Mouse (Mus musculus) limb, embryonic 13.5 days (tissue): ENCODE data around the gene Npr3. TPM values are rescaled to one million over a fixed set of nuclear protein-coding genes. Genes with fewer than 3 reads are reported as not detected.

ENCODE experiments used
- ATAC-seq: fragments of 200-750 bp; cut with Nextera tagmentation; 2 replicates; pipeline ENCODE4 v1.8.0; 2017; ENCODE audit warnings: low read depth, moderate number of reproducible peaks, moderate TSS enrichment; ENCODE audit not compliant: low FRiP score
- H3K27ac ChIP-seq: fragments of 300-500 bp; sonication (generic); 2 replicates; pipeline ENCODE4 v1.5.1; 2015; ENCODE audit warnings: inconsistent platforms, mild to moderate bottlenecking, moderate library complexity
- H3K27me3 ChIP-seq: fragments of 300-500 bp; sonication (generic); 2 replicates; pipeline ENCODE4 v1.6.1; 2015; ENCODE audit warnings: mild to moderate bottlenecking, inconsistent platforms
- H3K36me3 ChIP-seq: fragments of 300-500 bp; sonication (generic); 2 replicates; pipeline ENCODE4 v1.6.1; 2015; ENCODE audit warnings: inconsistent platforms, mild to moderate bottlenecking, moderate library complexity
- H3K4me1 ChIP-seq: fragments of 300-500 bp; sonication (generic); 2 replicates; pipeline ENCODE4 v1.6.1; 2015; ENCODE audit warnings: inconsistent platforms
- H3K4me2 ChIP-seq: fragments of 300-500 bp; sonication (generic); replicated peaks from 2 replicates; pipeline ENCODE4 v1.6.1; 2015; ENCODE audit warnings: inconsistent platforms, mild to moderate bottlenecking, moderate library complexity
- H3K4me3 ChIP-seq: fragments of 300-500 bp; sonication (generic); 2 replicates; pipeline ENCODE4 v1.5.1; 2015; ENCODE audit warnings: moderate library complexity, mild to moderate bottlenecking, inconsistent platforms
- H3K9ac ChIP-seq: fragments of 300-500 bp; sonication (generic); 2 replicates; pipeline ENCODE4 v1.6.1; 2015; ENCODE audit warnings: mild to moderate bottlenecking, inconsistent platforms
- H3K9me3 ChIP-seq: fragments of 300-500 bp; sonication (generic); 2 replicates; pipeline ENCODE4 v1.6.1; 2016; ENCODE audit warnings: inconsistent platforms
- WGBS: fragments of 180-500 bp; shearing (Covaris S2); methylation state at CpG from one replicate; pipeline ENCODE4 v1.1.7; 2015; 5-methylcytosine and 5-hydroxymethylcytosine counted together
- polyA plus RNA-seq: library from polyadenylated mRNA; unstranded; fragments of >200 nt; fragmentation: Nextera tagmentation; extraction: Ambion mirVana; gene quantifications from 2 replicates; pipeline ENCODE4 v1.2.1, GENCODE M21; 2015

The Npr3 gene
- polyA plus RNA-seq, 1 experiment from 2014 or later: 4.5 TPM

GRCm38 (mm10) chr15:11906021-11906570 is 991 bp downstream of the Npr3 start:
- no peak overlapping the region for H3K27ac ChIP-seq
- peak overlapping the region; percentile 43 for H3K9ac ChIP-seq
- ATAC-seq: peak; percentile 68
- peak overlapping the region; percentile 89 for H3K4me2 ChIP-seq
- peak overlapping the region; percentile 58 for H3K4me3 ChIP-seq
- peaks cover 71% of the 10 kb centered on the region for H3K27me3 ChIP-seq
- under 1% methylated on average over 36 of the region's 36 CpGs for WGBS
- no peaks in the 10 kb centered on the region for H3K9me3 ChIP-seq
- H3K4me1 ChIP-seq: peaks cover 48% of the 10 kb centered on the region
- no peaks in the 10 kb centered on the region for H3K36me3 ChIP-seq

GRCm38 (mm10) chr15:11904848-11905672 is 2.0 kb downstream of the Npr3 start:
- Histone ChIP-seq H3K9me3 (no peaks in the 10 kb centered on the region), H3K4me3 (peak overlapping the region; percentile 58), H3K27me3 (peaks cover 75% of the 10 kb centered on the region), H3K4me1 (peaks cover 48% of the 10 kb centered on the region), H3K36me3 (no peaks in the 10 kb centered on the region), H3K4me2 (peak overlapping the region; percentile 89), H3K27ac (peak overlapping the region; percentile 39; the same call in 1 of the 2 replicates), H3K9ac (peak overlapping the region; percentile 77)
- WGBS: under 1% methylated on average over 89 of the region's 90 CpGs
- no peak for ATAC-seq

- ATAC-seq: no peak
- Histone ChIP-seq H3K4me2 (peak overlapping the region; percentile 89), H3K9ac (peak overlapping the region; percentile 77), H3K36me3 (no peaks in the 10 kb centered on the region), H3K27me3 (peaks cover 81% of the 10 kb centered on the region), H3K4me3 (peak overlapping the region; percentile 58), H3K9me3 (no peaks in the 10 kb centered on the region), H3K4me1 (peaks cover 48% of the 10 kb centered on the region), H3K27ac (no peak overlapping the region)
- under 1% methylated on average over 48 of the region's 48 CpGs for WGBS
These were observed 2.8 kb downstream of the Npr3 start for GRCm38 (mm10) chr15:11904043-11904847.

GRCm38 (mm10) chr15:11903196-11904042 is 3.7 kb downstream of the Npr3 start:
- Histone ChIP-seq H3K4me2 (peak overlapping the region; percentile 89), H3K27ac (no peak overlapping the region), H3K4me1 (peaks cover 48% of the 10 kb centered on the region), H3K9ac (peak overlapping the region; percentile 77), H3K27me3 (peaks cover 76% of the 10 kb centered on the region), H3K9me3 (no peaks in the 10 kb centered on the region), H3K4me3 (peak overlapping the region; percentile 58), H3K36me3 (no peaks in the 10 kb centered on the region)
- no peak for ATAC-seq
- WGBS: 2% methylated on average over 34 of the region's 34 CpGs

- 90% methylated on average over 8 of the region's 8 CpGs for WGBS
- no peaks in the 10 kb centered on the region for H3K36me3 ChIP-seq
- ATAC-seq: no peak
- H3K9ac ChIP-seq: no peak overlapping the region
- no peak overlapping the region for H3K27ac ChIP-seq
- no peaks in the 10 kb centered on the region for H3K4me1 ChIP-seq
- H3K4me3 ChIP-seq: no peak overlapping the region
- H3K27me3 ChIP-seq: peaks cover 29% of the 10 kb centered on the region
- no peak overlapping the region for H3K4me2 ChIP-seq
- H3K9me3 ChIP-seq: no peaks in the 10 kb centered on the region
These were observed 9.5 kb downstream of the Npr3 start for GRCm38 (mm10) chr15:11897617-11898016.

- Histone ChIP-seq H3K4me3 (no peak overlapping the region), H3K9ac (no peak overlapping the region), H3K4me2 (no peak overlapping the region), H3K9me3 (no peaks in the 10 kb centered on the region), H3K4me1 (no peaks in the 10 kb centered on the region), H3K27me3 (peaks cover 24% of the 10 kb centered on the region), H3K27ac (no peak overlapping the region), H3K36me3 (no peaks in the 10 kb centered on the region)
- 71% methylated on average over 5 of the region's 5 CpGs for WGBS
- ATAC-seq: no peak
These were observed 9.9 kb downstream of the Npr3 start for GRCm38 (mm10) chr15:11897162-11897561.

- H3K27me3 ChIP-seq: peaks cover under 1% of the 10 kb centered on the region
- no peaks in the 10 kb centered on the region for H3K4me1 ChIP-seq
- no peak overlapping the region for H3K4me3 ChIP-seq
- H3K4me2 ChIP-seq: no peak overlapping the region
- WGBS: 75% methylated on average over 9 of the region's 9 CpGs
- no peak overlapping the region for H3K27ac ChIP-seq
- H3K9ac ChIP-seq: no peak overlapping the region
- no peak for ATAC-seq
- H3K36me3 ChIP-seq: no peaks in the 10 kb centered on the region
- H3K9me3 ChIP-seq: no peaks in the 10 kb centered on the region
These were observed 13.1 kb downstream of the Npr3 start for GRCm38 (mm10) chr15:11893969-11894368.

GRCm38 (mm10) chr15:11891395-11891794 is 15.7 kb downstream of the Npr3 start:
- H3K9ac ChIP-seq: no peak overlapping the region
- no peak overlapping the region for H3K4me3 ChIP-seq
- peaks cover 3% of the 10 kb centered on the region; the same call in 1 of the 2 replicates for H3K27me3 ChIP-seq
- no peaks in the 10 kb centered on the region for H3K9me3 ChIP-seq
- H3K4me2 ChIP-seq: no peak overlapping the region
- H3K27ac ChIP-seq: no peak overlapping the region
- ATAC-seq: no peak
- WGBS: 60% methylated on average over 3 of the region's 3 CpGs
- H3K36me3 ChIP-seq: no peaks in the 10 kb centered on the region
- H3K4me1 ChIP-seq: no peaks in the 10 kb centered on the region

- 47% methylated on average over 10 of the region's 10 CpGs for WGBS
- ATAC-seq: no peak
- Histone ChIP-seq H3K4me3 (no peak overlapping the region), H3K9me3 (no peaks in the 10 kb centered on the region), H3K4me1 (no peaks in the 10 kb centered on the region), H3K9ac (no peak overlapping the region), H3K4me2 (no peak overlapping the region), H3K27ac (no peak overlapping the region), H3K27me3 (no peaks in the 10 kb centered on the region), H3K36me3 (no peaks in the 10 kb centered on the region)
These were observed 24.4 kb downstream of the Npr3 start for GRCm38 (mm10) chr15:11882508-11883205.

- Histone ChIP-seq H3K4me2 (no peak overlapping the region), H3K9ac (no peak overlapping the region), H3K27ac (no peak overlapping the region), H3K9me3 (no peaks in the 10 kb centered on the region), H3K36me3 (no peaks in the 10 kb centered on the region), H3K27me3 (no peaks in the 10 kb centered on the region), H3K4me1 (no peaks in the 10 kb centered on the region), H3K4me3 (no peak overlapping the region)
- no peak for ATAC-seq
- WGBS: 90% methylated on average over 6 of the region's 6 CpGs
These were observed 25.3 kb downstream of the Npr3 start for GRCm38 (mm10) chr15:11881822-11882221.

GRCm38 (mm10) chr15:11878334-11878733 is 28.8 kb downstream of the Npr3 start:
- 94% methylated on average over 1 of the region's 1 CpGs for WGBS
- H3K4me1 ChIP-seq: no peaks in the 10 kb centered on the region
- H3K27ac ChIP-seq: no peak overlapping the region
- H3K9ac ChIP-seq: no peak overlapping the region
- no peaks in the 10 kb centered on the region for H3K36me3 ChIP-seq
- no peaks in the 10 kb centered on the region for H3K27me3 ChIP-seq
- no peak overlapping the region for H3K4me2 ChIP-seq
- no peak overlapping the region for H3K4me3 ChIP-seq
- H3K9me3 ChIP-seq: no peaks in the 10 kb centered on the region
- ATAC-seq: no peak
